Mouse (Mus musculus): ENCODE results near the gene Pm20d1. TPM values are rescaled to one million over a fixed set of nuclear protein-coding genes. Genes with fewer than 3 reads are reported as not detected.

Gene Pm20d1
- polyA plus RNA-seq, 1 experiment, result 2.6 TPM

GRCm38 (mm10) chr1:131770656-131771055, 26.5 kb upstream of the Pm20d1 start:
- DNase-seq, result no peak

GRCm38 (mm10) chr1:131771440-131771839, 25.7 kb upstream of the Pm20d1 start:
- Histone ChIP-seq H3K4me3 (replicated peaks; ENCODE audit: extremely low read depth, low read depth, low read length) (no peak overlapping the region), H3K4me1 (ENCODE audit: control insufficient read depth, insufficient read depth, low read length) (no peaks in the 10 kb centered on the region)
- TF ChIP-seq CTCF (IDR thresholded peaks at IDR 0.05; ENCODE audit: insufficient read depth, low read length), result no peak
- TF ChIP-seq POLR2A (IDR thresholded peaks at IDR 0.05; ENCODE audit: borderline replicate concordance, extremely low read depth, low read depth, low read length), result no peak
- no peak for DNase-seq

More at GRCm38 (mm10) chr1:131770656-131771055, 26.5 kb upstream of the Pm20d1 start:
- Histone ChIP-seq H3K4me1 (ENCODE audit: control insufficient read depth, insufficient read depth, low read length) (no peaks in the 10 kb centered on the region), H3K4me3 (replicated peaks; ENCODE audit: extremely low read depth, low read depth, low read length) (no peak overlapping the region)
- TF ChIP-seq POLR2A (IDR thresholded peaks at IDR 0.05; ENCODE audit: borderline replicate concordance, extremely low read depth, low read depth, low read length), result no peak
- no peak for TF ChIP-seq CTCF (IDR thresholded peaks at IDR 0.05; ENCODE audit: insufficient read depth, low read length)
- 57% methylated on average over 4 of the region's 4 CpGs for WGBS

- DNase-seq, result no peak
- TF ChIP-seq CTCF (IDR thresholded peaks at IDR 0.05; ENCODE audit: insufficient read depth, low read length), result no peak
- TF ChIP-seq POLR2A (IDR thresholded peaks at IDR 0.05; ENCODE audit: borderline replicate concordance, extremely low read depth, low read depth, low read length), result no peak
- 55% methylated on average over 3 of the region's 3 CpGs for WGBS
- no peaks in the 10 kb centered on the region for H3K4me1 ChIP-seq (ENCODE audit: control insufficient read depth, insufficient read depth, low read length)
- H3K4me3 ChIP-seq (replicated peaks; ENCODE audit: extremely low read depth, low read depth, low read length), result no peak overlapping the region
Observed at GRCm38 (mm10) chr1:131794591-131794990, 2.6 kb upstream of the Pm20d1 start.

- 76% methylated on average over 3 of the region's 3 CpGs for WGBS
- Histone ChIP-seq H3K4me3 (replicated peaks; ENCODE audit: extremely low read depth, low read depth, low read length) (no peak overlapping the region), H3K4me1 (ENCODE audit: control insufficient read depth, insufficient read depth, low read length) (no peaks in the 10 kb centered on the region)
- DNase-seq, result no peak
- TF ChIP-seq POLR2A (IDR thresholded peaks at IDR 0.05; ENCODE audit: borderline replicate concordance, extremely low read depth, low read depth, low read length) (no peak), CTCF (IDR thresholded peaks at IDR 0.05; ENCODE audit: insufficient read depth, low read length) (no peak)
Observed at GRCm38 (mm10) chr1:131795171-131795570, 2.0 kb upstream of the Pm20d1 start.

- WGBS, result 48% methylated on average over 1 of the region's 1 CpGs
- H3K4me3 ChIP-seq (replicated peaks; ENCODE audit: extremely low read depth, low read depth, low read length), result no peak overlapping the region
- DNase-seq, result no peak
- TF ChIP-seq POLR2A (IDR thresholded peaks at IDR 0.05; ENCODE audit: borderline replicate concordance, extremely low read depth, low read depth, low read length), result no peak
- TF ChIP-seq CTCF (IDR thresholded peaks at IDR 0.05; ENCODE audit: insufficient read depth, low read length), result no peak
- no peaks in the 10 kb centered on the region for H3K4me1 ChIP-seq (ENCODE audit: control insufficient read depth, insufficient read depth, low read length)
Observed at GRCm38 (mm10) chr1:131800001-131800400, 2.8 kb downstream of the Pm20d1 start.

- Histone ChIP-seq H3K4me3 (replicated peaks; ENCODE audit: extremely low read depth, low read depth, low read length) (no peak overlapping the region), H3K4me1 (ENCODE audit: control insufficient read depth, insufficient read depth, low read length) (no peaks in the 10 kb centered on the region)
- 91% methylated on average over 8 of the region's 8 CpGs for WGBS
- no peak for DNase-seq
- TF ChIP-seq POLR2A (IDR thresholded peaks at IDR 0.05; ENCODE audit: borderline replicate concordance, extremely low read depth, low read depth, low read length), result no peak
- TF ChIP-seq CTCF (IDR thresholded peaks at IDR 0.05; ENCODE audit: insufficient read depth, low read length), result no peak
Observed at GRCm38 (mm10) chr1:131801071-131801470, 3.9 kb downstream of the Pm20d1 start.

GRCm38 (mm10) chr1:131802652-131803051, 5.5 kb downstream of the Pm20d1 start:
- WGBS, result 65% methylated on average over 5 of the region's 5 CpGs
- H3K4me1 ChIP-seq (ENCODE audit: control insufficient read depth, insufficient read depth, low read length), result no peaks in the 10 kb centered on the region
- no peak overlapping the region for H3K4me3 ChIP-seq (replicated peaks; ENCODE audit: extremely low read depth, low read depth, low read length)
- no peak for DNase-seq
- TF ChIP-seq CTCF (IDR thresholded peaks at IDR 0.05; ENCODE audit: insufficient read depth, low read length) (no peak), POLR2A (IDR thresholded peaks at IDR 0.05; ENCODE audit: borderline replicate concordance, extremely low read depth, low read depth, low read length) (no peak)

GRCm38 (mm10) chr1:131804166-131804565, 7.0 kb downstream of the Pm20d1 start:
- Histone ChIP-seq H3K4me3 (replicated peaks; ENCODE audit: extremely low read depth, low read depth, low read length) (no peak overlapping the region), H3K4me1 (ENCODE audit: control insufficient read depth, insufficient read depth, low read length) (no peaks in the 10 kb centered on the region)
- 91% methylated on average over 3 of the region's 3 CpGs for WGBS
- DNase-seq, result no peak
- TF ChIP-seq CTCF (IDR thresholded peaks at IDR 0.05; ENCODE audit: insufficient read depth, low read length) (no peak), POLR2A (IDR thresholded peaks at IDR 0.05; ENCODE audit: borderline replicate concordance, extremely low read depth, low read depth, low read length) (no peak)

GRCm38 (mm10) chr1:131808986-131809385, 11.8 kb downstream of the Pm20d1 start:
- no peak for TF ChIP-seq CTCF (IDR thresholded peaks at IDR 0.05; ENCODE audit: insufficient read depth, low read length)
- TF ChIP-seq POLR2A (IDR thresholded peaks at IDR 0.05; ENCODE audit: borderline replicate concordance, extremely low read depth, low read depth, low read length), result no peak
- WGBS, result 62% methylated on average over 1 of the region's 1 CpGs
- DNase-seq, result no peak
- Histone ChIP-seq H3K4me1 (ENCODE audit: control insufficient read depth, insufficient read depth, low read length) (no peaks in the 10 kb centered on the region), H3K4me3 (replicated peaks; ENCODE audit: extremely low read depth, low read depth, low read length) (no peak overlapping the region)

GRCm38 (mm10) chr1:131809651-131810050, 12.5 kb downstream of the Pm20d1 start:
- no peak for DNase-seq
- no peak overlapping the region for H3K4me3 ChIP-seq (replicated peaks; ENCODE audit: extremely low read depth, low read depth, low read length)
- no peaks in the 10 kb centered on the region for H3K4me1 ChIP-seq (ENCODE audit: control insufficient read depth, insufficient read depth, low read length)
- 77% methylated on average over 2 of the region's 2 CpGs for WGBS
- no peak for TF ChIP-seq CTCF (IDR thresholded peaks at IDR 0.05; ENCODE audit: insufficient read depth, low read length)
- no peak for TF ChIP-seq POLR2A (IDR thresholded peaks at IDR 0.05; ENCODE audit: borderline replicate concordance, extremely low read depth, low read depth, low read length)
